Mouse (Mus musculus) right cerebral cortex, postnatal 10 days (tissue): ENCODE results near the gene Hdgfl2.
A peak's percentile ranks its signal among the peaks of the same experiment; 100 is the strongest.

ENCODE experiments used
- DNase-seq, 2 experiments: peaks; one replicate each; pipeline ENCODE4 v3.0.0; 2021; ENCODE audit warnings: low spot score in 2 of 2

Hdgfl2 gene

DNA sequence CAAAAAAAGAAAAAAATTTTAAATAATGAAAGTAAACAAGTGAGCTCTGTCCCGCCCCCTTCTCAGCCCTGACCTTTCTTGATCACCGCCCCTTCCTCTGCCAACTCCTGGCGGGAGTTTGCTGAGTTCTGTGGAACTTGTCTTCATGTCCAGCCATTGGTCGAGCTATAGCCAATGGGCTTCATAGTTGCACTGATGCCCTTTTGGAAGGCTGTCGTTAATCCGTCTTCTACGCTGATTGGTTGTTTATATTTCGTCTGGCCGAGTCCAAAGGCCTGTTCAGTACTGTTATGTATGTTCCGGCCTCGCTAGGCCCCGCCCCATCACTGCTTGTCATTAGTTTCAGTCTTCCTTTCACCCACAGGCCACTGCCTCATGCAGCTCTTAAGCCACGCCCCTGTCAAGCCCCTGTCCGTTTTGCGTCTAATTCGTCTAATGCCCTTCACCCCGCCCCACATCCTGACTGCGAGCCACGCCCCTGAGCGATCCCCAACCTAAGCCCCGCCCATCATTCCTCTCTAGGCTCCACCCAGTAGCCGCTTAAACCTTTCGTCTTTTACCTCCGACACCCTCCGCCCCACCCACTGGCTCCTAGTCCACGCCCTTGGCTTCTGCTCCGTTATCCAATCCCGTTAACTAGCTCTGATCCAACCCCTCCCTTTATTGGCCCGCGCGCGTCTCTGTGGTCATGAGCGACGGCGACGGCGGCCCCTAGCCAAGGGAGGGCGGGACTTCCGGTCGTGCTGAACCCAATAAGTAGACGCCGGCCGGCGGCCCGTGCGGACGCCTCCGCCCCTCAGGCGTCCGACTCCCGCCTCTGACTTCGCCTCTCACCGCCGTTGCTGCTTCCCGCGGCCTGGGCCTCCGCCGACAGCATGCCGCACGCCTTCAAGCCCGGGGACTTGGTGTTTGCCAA, at the start of gene Hdgfl2:
TSS of gene Hdgfl2 (plus strand) at position 755 of the 916 bp plus-strand sequence.
- peak; percentile 100 for DNase-seq

DNA sequence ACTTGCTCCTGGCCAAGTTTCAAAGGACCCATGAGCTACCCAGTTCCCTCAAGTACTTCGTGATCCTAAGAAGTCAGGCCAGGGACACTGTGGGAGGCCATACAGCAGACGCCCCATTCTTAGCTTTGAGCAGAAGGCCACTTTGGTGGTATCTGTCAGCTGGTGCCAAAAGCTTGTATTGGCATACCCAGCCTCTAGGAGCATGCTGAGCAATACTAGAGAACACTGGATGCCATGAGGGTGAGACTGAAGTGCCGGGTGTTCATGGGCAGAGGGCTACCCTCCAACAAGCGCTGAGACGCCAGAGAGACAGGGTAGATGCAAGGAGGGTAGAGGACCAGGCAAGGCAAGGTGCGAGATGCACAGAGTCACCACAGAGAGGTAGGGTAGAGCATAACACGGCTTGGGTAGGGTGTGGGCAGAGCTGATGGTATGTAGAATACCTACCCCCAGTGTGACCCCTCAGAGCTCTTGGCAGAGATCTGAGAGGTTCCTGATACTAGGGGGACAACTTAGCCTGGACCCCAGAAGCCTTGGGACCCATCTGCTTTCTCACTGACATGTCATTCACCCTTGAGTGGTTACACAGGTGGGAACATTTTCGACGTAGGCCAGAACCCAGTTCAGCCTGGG, 49.1 kb upstream of the Hdgfl2 start:
- no peak for DNase-seq

DNA sequence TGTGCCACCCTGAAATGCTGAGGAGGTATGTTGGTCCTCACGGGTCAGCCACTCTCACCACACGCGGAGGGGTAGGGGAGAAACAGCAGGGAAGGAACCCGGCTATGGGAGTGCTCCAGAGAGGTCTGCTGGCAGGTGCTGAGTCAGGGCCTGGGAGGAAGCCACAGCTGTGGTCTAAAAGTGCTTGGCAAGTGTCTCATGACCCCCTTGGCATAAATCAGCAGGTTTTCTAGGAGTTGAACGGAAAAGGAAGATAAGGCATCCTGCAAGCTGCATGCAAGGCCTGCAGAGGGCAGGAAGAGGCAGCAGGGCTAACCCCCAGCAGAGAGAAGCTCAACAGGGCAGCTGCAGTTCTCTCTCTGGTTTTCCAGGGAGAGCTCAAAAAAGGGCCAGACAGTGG, 48.5 kb upstream of the Hdgfl2 start:
- DNase-seq, result peak in 1 of 2 experiments; percentile 69

DNA sequence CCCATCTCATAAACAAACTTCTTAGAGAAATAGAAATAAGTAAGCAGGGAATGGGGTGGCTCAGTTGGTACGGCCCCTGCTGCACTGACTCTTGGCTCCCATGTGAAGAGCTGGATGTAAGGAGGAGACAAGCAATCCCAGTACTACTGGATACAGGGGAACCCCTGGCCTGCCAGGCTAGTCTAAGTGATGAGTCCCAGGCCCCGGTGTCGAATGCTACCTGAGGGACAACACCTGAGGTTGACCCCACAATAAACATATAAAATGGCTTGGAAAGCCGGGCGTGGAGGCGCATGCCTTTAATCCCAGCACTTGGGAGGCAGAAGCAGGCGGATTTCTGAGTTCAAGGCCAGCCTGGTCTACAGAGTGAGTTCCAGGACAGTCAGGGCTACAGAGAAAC, 48.0 kb upstream of the Hdgfl2 start:
- DNase-seq, result no peak

- DNase-seq, result peak in 1 of 2 experiments; percentile 26
Observed at GRCm38 (mm10) chr17:56032127-56032733, 47.2 kb upstream of the Hdgfl2 start.

DNA sequence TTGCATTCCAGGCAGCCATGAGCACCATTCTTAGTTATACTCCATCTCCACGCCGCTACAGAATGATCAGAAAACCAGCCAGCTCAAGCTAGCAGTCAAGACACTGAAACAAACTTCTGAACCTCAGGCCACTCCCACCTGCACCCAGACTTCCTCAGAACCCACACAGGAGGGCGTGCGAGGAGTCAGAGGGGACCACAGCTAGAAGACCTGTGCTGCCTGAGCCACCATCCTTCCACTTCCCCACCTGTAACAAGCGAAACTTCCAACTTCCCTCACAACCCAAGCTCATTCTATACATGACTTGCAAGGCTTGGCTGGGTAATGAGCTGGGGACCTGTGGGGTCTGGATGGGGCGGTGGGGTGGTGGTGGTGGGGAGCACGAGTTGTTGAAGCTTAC, 46.6 kb upstream of the Hdgfl2 start:
- DNase-seq, result peak in 1 of 2 experiments; percentile 23

DNA sequence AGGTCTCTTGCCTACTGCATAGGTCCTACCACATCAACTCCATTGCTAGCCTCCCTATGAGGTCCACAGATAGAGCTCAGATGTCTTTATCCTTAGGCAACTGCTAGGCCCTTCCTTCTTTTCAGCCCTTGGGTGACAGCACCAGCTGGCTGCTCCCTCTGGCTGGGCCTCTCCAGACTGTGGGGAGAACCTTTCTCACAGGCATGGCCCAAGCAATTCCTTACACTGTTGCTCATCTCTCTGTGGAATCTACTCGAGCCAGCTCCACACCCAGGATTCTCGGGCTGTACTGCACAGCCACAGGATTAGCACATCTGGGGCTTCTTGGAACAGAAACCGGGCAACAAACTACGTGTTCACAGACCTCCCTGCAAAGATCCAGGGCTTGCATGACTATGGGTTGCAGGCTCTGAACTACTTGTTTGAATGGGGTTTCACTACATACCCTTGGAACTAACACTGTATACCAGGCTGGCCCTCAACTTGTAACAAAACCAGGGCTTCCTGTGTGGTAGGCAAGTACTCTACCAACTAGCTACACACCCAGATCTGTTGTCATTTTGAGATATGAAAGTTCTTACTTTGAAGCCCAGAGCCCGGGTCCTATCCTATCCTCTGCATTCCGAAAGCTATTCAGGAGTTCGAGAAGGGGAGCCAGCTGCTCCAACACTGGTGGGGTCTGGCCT, 45.3 kb upstream of the Hdgfl2 start:
- DNase-seq, result no peak

DNA sequence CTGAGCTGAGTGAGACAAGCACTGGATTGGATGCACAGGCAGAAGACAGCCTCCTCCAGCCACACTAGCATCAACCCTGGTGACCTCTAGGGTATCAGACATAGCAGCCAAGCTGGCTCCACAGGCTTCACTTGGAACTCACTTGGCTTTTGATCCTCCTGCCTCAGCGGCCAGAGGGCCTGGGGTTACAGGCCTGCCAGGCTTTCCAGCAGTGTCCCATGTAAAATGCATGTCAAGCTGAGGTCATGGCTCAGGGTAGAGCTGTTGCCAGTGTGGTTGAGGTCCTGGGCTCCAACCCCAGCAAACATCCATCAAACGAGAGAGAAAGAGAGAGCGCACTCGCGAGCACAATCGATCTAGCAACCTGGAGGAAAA, 44.7 kb upstream of the Hdgfl2 start:
- no peak for DNase-seq

- no peak for DNase-seq
Observed at GRCm38 (mm10) chr17:56035216-56035615, 44.2 kb upstream of the Hdgfl2 start.

DNA sequence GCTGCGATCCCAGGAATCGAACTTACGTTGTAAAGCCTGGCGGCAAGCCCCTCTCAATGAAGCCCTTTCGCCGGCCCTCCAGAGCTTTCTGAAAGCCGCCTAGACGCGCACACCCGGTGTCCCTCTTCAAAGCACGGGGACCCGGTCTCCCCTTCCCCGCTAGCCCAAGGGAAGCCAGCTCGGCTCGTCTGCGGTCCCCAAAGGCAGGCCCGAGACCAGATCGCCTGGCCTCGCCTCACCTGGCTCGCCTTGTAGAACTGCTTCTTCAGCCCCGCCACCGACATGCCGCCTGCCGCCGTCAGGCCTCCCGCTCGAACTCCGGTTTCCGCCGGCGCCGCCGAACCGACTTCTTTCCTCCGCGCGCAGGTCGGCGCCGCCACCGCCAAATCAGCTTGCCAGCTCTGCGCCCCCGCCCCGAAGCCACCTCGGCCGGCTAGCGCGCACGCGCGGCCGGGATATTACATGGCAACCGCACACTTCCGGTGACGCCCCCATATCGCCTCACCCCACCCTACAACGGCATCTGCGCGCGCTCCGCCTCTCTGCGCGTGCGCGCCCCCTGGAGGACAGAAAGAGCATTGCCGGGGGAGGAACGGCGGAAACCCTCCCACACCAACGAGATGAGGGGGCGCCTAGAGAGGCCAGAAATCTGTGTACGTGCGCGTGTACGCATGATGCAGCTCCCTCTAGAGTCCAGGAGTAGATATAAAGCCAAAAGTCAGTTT, 43.1 kb upstream of the Hdgfl2 start, which contains the start of gene Sh3gl1:
TSS of gene Sh3gl1 (minus strand) at position 460 of the 725 bp plus-strand sequence.
- peak; percentile 99 to 100 for DNase-seq

DNA sequence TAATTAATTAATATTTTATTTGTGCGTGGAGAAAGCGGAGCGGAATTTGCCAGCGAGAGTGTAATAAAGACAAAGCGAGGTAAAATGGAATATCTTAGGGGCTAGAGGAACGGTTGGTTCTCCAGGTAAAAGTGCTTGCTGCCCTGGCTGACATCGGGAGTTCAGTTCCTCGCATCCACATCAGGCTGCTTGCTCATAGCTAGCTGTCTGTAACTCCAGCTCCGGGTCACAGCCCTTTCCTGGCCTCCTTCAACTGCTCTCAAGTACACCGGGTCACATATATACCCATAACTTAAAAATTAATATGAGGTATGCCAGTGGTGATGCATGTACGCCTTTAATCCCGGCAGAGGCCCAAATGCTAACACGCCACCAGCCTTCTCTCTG, 42.5 kb upstream of the Hdgfl2 start:
- DNase-seq, result no peak

DNA sequence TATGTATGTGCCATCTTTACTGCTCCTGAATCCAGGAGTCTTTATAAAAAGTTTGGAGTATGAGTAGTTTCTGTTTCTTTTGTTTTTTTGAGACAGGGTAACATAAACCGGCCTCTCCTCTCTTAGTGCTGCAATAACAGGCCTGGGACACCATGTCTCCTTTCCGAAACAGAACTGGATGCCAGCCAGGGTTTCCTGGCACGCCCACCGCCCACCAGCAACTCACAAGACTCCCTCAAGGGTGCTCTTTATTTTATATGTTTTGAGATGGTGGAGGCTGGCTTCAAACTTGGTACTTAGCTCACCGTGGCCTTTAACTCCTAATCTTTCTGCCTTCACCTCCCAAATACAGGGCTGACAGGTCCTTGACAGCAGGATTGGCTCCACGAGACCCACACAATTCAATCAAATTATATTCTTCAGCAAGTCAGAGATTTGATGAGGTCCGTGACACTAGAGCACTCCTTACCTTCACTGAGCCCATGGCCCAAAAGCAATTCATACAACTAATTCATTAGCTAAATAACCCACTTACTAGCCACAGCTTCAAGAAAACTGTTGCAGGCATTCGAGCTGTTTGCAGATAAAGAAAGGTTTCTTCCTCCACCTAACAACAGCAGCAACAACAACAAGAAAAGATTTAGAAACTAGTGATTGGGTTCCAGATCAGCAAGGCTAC, 40.7 kb upstream of the Hdgfl2 start:
- no peak for DNase-seq

DNA sequence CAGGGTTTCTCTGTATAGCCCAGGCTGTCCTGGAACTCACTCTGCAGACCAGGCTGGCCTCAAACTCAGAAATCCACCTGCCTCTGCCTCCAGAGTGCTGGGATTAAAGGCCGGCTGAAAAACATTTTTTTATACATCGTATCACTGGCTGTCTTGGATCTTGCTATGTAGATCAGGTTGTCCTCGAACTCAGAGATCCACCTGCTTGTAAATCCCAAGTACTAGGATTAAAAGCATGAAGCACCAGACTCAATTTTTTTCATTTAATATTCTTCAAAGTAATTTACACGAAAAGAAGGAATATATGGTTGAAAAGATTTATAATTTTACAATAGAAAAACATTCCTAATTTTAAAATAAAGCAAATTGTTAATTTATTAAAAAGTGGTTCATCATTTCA, 40.1 kb upstream of the Hdgfl2 start:
- no peak for DNase-seq

DNA sequence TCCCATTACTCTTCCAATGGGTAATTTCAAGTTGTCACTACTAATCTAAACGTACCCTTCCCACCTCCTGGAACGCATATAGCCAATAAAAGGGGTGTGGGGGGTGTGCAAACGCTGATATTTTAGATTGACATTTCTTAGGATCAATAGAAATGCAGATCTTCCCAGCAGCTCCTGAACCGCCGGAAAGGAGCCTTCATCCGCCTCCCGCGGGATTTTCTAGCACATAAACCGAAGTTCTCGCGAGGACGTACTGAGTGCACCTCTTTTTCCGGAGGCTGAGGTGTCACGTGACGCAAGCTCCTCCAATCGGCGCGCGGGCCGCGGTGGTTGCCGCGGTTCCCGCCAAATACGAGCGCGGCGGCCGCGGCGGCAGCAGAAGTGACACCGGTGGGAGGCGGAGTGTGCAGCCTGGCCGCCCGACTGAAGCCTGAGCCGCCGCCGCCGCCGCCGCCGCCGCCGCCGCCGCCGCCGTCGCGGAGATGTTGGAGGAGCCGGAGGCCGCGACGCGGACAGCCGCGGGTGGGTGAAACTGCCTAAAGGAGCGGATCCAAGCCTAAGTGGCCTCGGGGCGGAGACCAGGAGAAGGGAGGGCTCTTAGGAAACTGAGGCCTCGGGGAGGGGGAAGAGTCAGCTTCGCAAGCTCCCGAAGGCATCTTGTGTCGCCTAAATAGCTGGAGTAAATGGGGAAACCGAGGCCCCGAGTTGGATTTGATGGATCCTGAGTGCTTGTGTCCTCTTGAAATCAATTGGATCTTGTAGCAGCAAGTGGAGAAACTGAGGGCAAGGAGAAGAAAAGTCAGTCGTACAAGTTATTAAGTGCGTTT, 39.2 kb upstream of the Hdgfl2 start, which contains the start of gene Chaf1a:
TSS of gene Chaf1a (plus strand) at position 410 of the 827 bp plus-strand sequence.
- peak; percentile 99 for DNase-seq

GRCm38 (mm10) chr17:56040857-56041163, 38.6 kb upstream of the Hdgfl2 start:
- DNase-seq, result no peak

GRCm38 (mm10) chr17:56051369-56051768, 28.1 kb upstream of the Hdgfl2 start:
- DNase-seq, result no peak

DNA sequence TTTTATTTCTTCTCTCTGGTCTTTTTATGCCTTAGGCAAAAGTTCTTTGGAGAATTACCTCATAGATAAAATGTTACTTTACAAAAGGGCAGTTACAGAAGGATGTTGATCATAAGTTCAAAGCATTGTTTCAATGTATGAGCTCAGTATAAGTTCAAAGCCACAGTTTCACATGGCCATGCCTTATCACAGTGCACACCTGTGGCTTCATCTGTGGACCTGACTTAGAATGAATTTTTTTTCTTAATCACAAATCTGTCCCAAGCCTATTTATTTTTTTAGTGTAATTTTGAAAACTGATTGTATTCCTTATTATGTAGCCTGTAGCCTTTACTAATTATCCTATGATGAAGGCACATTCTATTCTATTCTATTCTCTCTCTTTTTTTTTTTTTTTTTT, 24.5 kb upstream of the Hdgfl2 start:
- no peak for DNase-seq

- no peak for DNase-seq
Observed at GRCm38 (mm10) chr17:56055945-56056678, 23.3 kb upstream of the Hdgfl2 start.
